Mouse (Mus musculus) granulocyte monocyte progenitor cell, adult 5-6 weeks (primary cell): ENCODE measurements around the gene Celsr3. TPM values are rescaled to one million over a fixed set of nuclear protein-coding genes. Genes with fewer than 3 reads are reported as not detected.

Source experiments
- ATAC-seq: replicated peaks from 2 replicates; pipeline ENCODE4 v1.8.0; 2016; ENCODE audit warnings: mild to moderate bottlenecking, moderate TSS enrichment, inconsistent platforms; ENCODE audit not compliant: poor library complexity, severe bottlenecking
- total RNA-seq, 2 experiments: library from RNA; stranded (forward) in 1 of 2; stranded (reverse) in 1 of 2; fragments of 200-712, 200-1000 nt in 1 of 2; fragments of >200 nt in 1 of 2; fragmentation: Nextera tagmentation in 1 of 2; gene quantifications; 2 replicates each; pipeline ENCODE4 v1.2.3; 2014 to 2017

The Celsr3 gene
- 6.7 and 10.2 TPM in 2 replicates for total RNA-seq (2014; fragmentation: Nextera tagmentation)
- 0.99 and 2.2 TPM in 2 replicates for total RNA-seq (2017)

- ATAC-seq: peak; percentile 57
Measured at GRCm38 (mm10) chr9:108825820-108826699, at the start of gene Celsr3. Celsr3 (plus strand) TSS chr9:108826320.

- ATAC-seq: no peak
Measured at GRCm38 (mm10) chr9:108776614-108777013, 49.5 kb upstream of the Celsr3 start.

- ATAC-seq: no peak
Measured at GRCm38 (mm10) chr9:108777276-108777675, 48.8 kb upstream of the Celsr3 start.

GRCm38 (mm10) chr9:108780959-108781358 is 45.2 kb upstream of the Celsr3 start:
- no peak for ATAC-seq

GRCm38 (mm10) chr9:108781891-108782290 is 44.2 kb upstream of the Celsr3 start:
- no peak for ATAC-seq

GRCm38 (mm10) chr9:108782836-108783547 is 43.1 kb upstream of the Celsr3 start:
- ATAC-seq: no peak

- peak; percentile 99 for ATAC-seq
Measured at GRCm38 (mm10) chr9:108783548-108784463, 42.3 kb upstream of the Celsr3 start, which contains the start of gene Ip6k2. Ip6k2 (plus strand) TSS chr9:108783796.

- no peak for ATAC-seq
Measured at GRCm38 (mm10) chr9:108785416-108785815, 40.7 kb upstream of the Celsr3 start.

- ATAC-seq: no peak
Measured at GRCm38 (mm10) chr9:108786494-108786893, 39.6 kb upstream of the Celsr3 start.

GRCm38 (mm10) chr9:108787080-108787479 is 39.0 kb upstream of the Celsr3 start:
- ATAC-seq: no peak

GRCm38 (mm10) chr9:108788713-108789112 is 37.4 kb upstream of the Celsr3 start:
- ATAC-seq: no peak

- ATAC-seq: no peak
Measured at GRCm38 (mm10) chr9:108792307-108792706, 33.8 kb upstream of the Celsr3 start.

GRCm38 (mm10) chr9:108792730-108793129 is 33.4 kb upstream of the Celsr3 start:
- no peak for ATAC-seq

- no peak for ATAC-seq
Measured at GRCm38 (mm10) chr9:108795281-108795680, 30.8 kb upstream of the Celsr3 start.

GRCm38 (mm10) chr9:108795762-108796161 is 30.4 kb upstream of the Celsr3 start:
- peak; percentile 46; the same call in 1 of the 2 replicates for ATAC-seq

- no peak for ATAC-seq
Measured at GRCm38 (mm10) chr9:108796351-108796981, 29.7 kb upstream of the Celsr3 start.

GRCm38 (mm10) chr9:108797477-108797876 is 28.6 kb upstream of the Celsr3 start:
- ATAC-seq: no peak

- ATAC-seq: no peak
Measured at GRCm38 (mm10) chr9:108798508-108799075, 27.5 kb upstream of the Celsr3 start.

GRCm38 (mm10) chr9:108799564-108799963 is 26.6 kb upstream of the Celsr3 start:
- ATAC-seq: no peak
